Mouse (Mus musculus) liver, embryonic 18 days (tissue): ENCODE measurements around the gene Vps72. TPM values are rescaled to one million over a fixed set of nuclear protein-coding genes. Genes with fewer than 3 reads are reported as not detected.

Source experiments
- polyA plus RNA-seq: library from polyadenylated mRNA; depleted of rRNA; stranded (reverse); fragments of >200 nt; gene quantifications from 2 replicates; pipeline ENCODE4 v1.2.3, GENCODE M21; 2012; rRNA removed

Gene Vps72
- polyA plus RNA-seq: 21.2 and 23.2 TPM in 2 replicates

DNA sequence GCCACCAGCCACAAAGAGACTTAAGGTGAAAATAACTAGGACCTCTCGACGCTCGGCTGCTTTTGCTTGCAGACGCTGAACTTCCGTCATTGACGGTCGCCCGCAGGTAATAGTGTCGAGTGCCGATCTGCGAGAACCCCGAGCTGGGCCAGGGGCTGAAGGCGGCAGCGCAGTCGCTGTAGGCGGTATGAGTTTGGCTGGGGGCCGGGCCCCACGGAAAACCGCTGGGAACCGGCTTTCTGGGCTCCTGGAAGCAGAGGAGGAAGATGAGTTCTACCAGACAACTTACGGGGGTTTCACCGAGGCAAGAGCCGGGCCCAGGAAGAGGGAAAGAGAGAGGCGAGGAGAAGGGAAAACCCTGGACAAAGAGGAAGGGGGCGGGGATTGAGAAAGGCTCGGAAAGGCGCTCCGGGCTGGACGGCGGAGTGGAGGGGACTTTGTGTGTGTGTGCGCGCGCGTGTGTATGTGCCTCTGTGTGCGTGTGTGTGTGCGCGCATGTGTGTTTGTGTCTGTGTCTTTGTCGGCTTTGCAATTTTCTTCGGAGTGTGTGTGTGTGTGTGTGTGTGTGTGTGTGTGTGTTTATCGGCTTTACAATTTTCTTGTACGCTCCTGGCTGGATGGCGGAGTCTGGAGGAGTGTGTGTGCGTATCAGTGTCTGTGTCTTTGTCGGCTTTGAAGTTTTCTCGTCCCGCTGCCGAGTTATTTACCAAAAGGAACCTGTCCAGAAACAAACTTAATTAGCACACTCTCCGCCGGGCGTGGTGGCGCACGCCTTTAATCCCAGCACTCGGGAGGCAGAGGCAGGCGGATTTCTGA is at the start of gene Vps72:
Gene Vps72 (plus strand): TSS at position 112 of the 816 bp plus-strand sequence.

GRCm38 (mm10) chr3:95106338-95107117 is 4.3 kb upstream of the Vps72 start, which contains the start of gene Pip5k1a:
Gene Pip5k1a (minus strand): TSS chr3:95106930.

GRCm38 (mm10) chr3:95124246-95124645 is 13.4 kb downstream of the Vps72 start, which contains the start of gene Tmod4:
Gene Tmod4 (plus strand): TSS chr3:95124476.

DNA sequence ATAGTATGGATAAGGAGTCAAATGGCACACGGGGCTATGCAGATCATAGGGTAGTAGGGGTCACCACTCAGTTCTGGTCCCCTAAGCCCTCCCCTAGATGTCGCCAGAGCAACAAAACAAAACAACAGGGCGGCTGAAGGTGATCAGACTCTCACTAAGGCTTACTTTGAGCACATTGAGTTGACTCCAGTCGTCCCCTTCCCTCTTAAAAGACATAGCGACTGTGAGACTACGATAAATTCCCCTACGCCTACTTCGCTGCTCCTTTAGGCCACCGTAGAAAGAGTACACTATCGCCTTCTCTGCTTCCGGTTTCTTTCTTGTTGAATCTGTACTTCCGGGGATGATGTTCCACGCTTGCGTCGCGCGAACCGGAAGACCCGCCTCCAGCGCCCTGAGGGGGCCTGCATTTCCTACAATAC is 22.9 kb downstream of the Vps72 start, which contains the start of the genes Scnm1 and Lysmd1:
Gene Scnm1 (minus strand): TSS at position 332 of the 422 bp plus-strand sequence.
Gene Lysmd1 (plus strand): TSS at position 409 of the 422 bp plus-strand sequence.

GRCm38 (mm10) chr3:95141952-95142616 is 31.3 kb downstream of the Vps72 start, which contains the start of gene Tnfaip8l2:
Gene Tnfaip8l2 (minus strand): TSS chr3:95142360.

GRCm38 (mm10) chr3:95159987-95160963 is 49.5 kb downstream of the Vps72 start, which contains the start of gene Sema6c:
Gene Sema6c (plus strand): TSS chr3:95160457.

Other genes starting within 250 kb of the Vps72 start
- gene Psmb4, start 224.1 kb upstream of the Vps72 start, polyA plus RNA-seq: 147 and 165 TPM in 2 replicates
- 200 and 241 TPM in 2 replicates for gene Selenbp1, start 178.0 kb upstream of the Vps72 start, polyA plus RNA-seq
- 3.5 and 4.1 TPM in 2 replicates for gene Rfx5, start 156.9 kb upstream of the Vps72 start, polyA plus RNA-seq
- gene Pi4kb, start 136.3 kb upstream of the Vps72 start, polyA plus RNA-seq: 15.9 and 17.3 TPM in 2 replicates
- 5.1 and 6.5 TPM in 2 replicates for gene Zfp687, start 95.6 kb upstream of the Vps72 start, polyA plus RNA-seq
- 111 and 114 TPM in 2 replicates for gene Psmd4, start 68.4 kb upstream of the Vps72 start, polyA plus RNA-seq
- gene Pip5k1a, start 4.1 kb upstream of the Vps72 start, polyA plus RNA-seq: 8.4 and 8.5 TPM in 2 replicates
- 0.30 and 0.40 TPM in 2 replicates for gene Tmod4, start 13.5 kb downstream of the Vps72 start, polyA plus RNA-seq
- 32.8 and 34.1 TPM in 2 replicates for gene Scnm1, start 23.0 kb downstream of the Vps72 start, polyA plus RNA-seq
- gene Lysmd1, start 23.1 kb downstream of the Vps72 start, polyA plus RNA-seq: 5.0 and 5.1 TPM in 2 replicates
- 10.1 and 11.1 TPM in 2 replicates for gene Tnfaip8l2, start 31.3 kb downstream of the Vps72 start, polyA plus RNA-seq
- gene Sema6c, start 49.4 kb downstream of the Vps72 start, polyA plus RNA-seq: 1.3 and 1.5 TPM in 2 replicates
- 9.5 and 10.4 TPM in 2 replicates for gene Gabpb2, start 106.9 kb downstream of the Vps72 start, polyA plus RNA-seq
- gene Cdc42se1, start 117.7 kb downstream of the Vps72 start, polyA plus RNA-seq: 25.1 and 25.3 TPM in 2 replicates
- gene Mllt11, start 121.1 kb downstream of the Vps72 start, polyA plus RNA-seq: 3.4 and 3.8 TPM in 2 replicates
- gene Gm128, start 130.6 kb downstream of the Vps72 start, polyA plus RNA-seq: 0.08 and 0.09 TPM in 2 replicates
- 0.02 and 0.04 TPM in 2 replicates for gene Bnipl, start 140.2 kb downstream of the Vps72 start, polyA plus RNA-seq
- 34.8 and 35.4 TPM in 2 replicates for gene Mindy1, start 170.3 kb downstream of the Vps72 start, polyA plus RNA-seq
- gene Prune1, start 171.1 kb downstream of the Vps72 start, polyA plus RNA-seq: 7.7 and 8.3 TPM in 2 replicates
- gene Anxa9, start 196.2 kb downstream of the Vps72 start, polyA plus RNA-seq: 1.6 and 1.8 TPM in 2 replicates
- gene Cers2, start 203.8 kb downstream of the Vps72 start, polyA plus RNA-seq: 69.0 and 71.4 TPM in 2 replicates
- 11.2 and 13.2 TPM in 2 replicates for gene Setdb1, start 246.2 kb downstream of the Vps72 start, polyA plus RNA-seq